Mouse (Mus musculus) embryonic facial prominence, embryonic 10.5 days (tissue): ENCODE measurements at regions not wholly inside any gene's neighbourhood (a gene's known extent, or its start where the extent isn't known, plus 50 kb on each side); places are given as distances from the start of the nearest gene placed in this dataset.

Experiments
- DNase-seq: peaks from one replicate; pipeline ENCODE4 v3.0.0-alpha.2; 2017; ENCODE audit warnings: low spot score
- H3K27ac ChIP-seq: fragments of 300-500 bp; sonication (generic); replicated peaks from 2 replicates; pipeline ENCODE4 v1.5.1; 2016; ENCODE audit warnings: mild to moderate bottlenecking
- H3K27me3 ChIP-seq: fragments of 300-500 bp; sonication (generic); replicated peaks from 2 replicates; pipeline ENCODE4 v1.6.1; 2016; ENCODE audit warnings: low read depth, mild to moderate bottlenecking; ENCODE audit not compliant: poor library complexity, severe bottlenecking
- H3K36me3 ChIP-seq: fragments of 300-500 bp; sonication (generic); replicated peaks from 2 replicates; pipeline ENCODE4 v1.6.1; 2016; ENCODE audit warnings: mild to moderate bottlenecking, moderate library complexity
- H3K4me1 ChIP-seq: fragments of 300-500 bp; sonication (generic); 2 replicates; pipeline ENCODE4 v1.6.1; 2016
- H3K4me3 ChIP-seq: fragments of 300-500 bp; sonication (generic); 2 replicates; pipeline ENCODE4 v1.5.1; 2016; ENCODE audit warnings: mild to moderate bottlenecking, moderate library complexity
- H3K9me3 ChIP-seq: fragments of 300-500 bp; sonication (generic); 2 replicates; pipeline ENCODE4 v1.6.1; 2016; ENCODE audit warnings: mild to moderate bottlenecking
- WGBS: fragments of 180-500 bp; shearing (Covaris S2); methylation state at CpG from one replicate; pipeline ENCODE4 v1.1.7; 2016; 5-methylcytosine and 5-hydroxymethylcytosine counted together

DNA sequence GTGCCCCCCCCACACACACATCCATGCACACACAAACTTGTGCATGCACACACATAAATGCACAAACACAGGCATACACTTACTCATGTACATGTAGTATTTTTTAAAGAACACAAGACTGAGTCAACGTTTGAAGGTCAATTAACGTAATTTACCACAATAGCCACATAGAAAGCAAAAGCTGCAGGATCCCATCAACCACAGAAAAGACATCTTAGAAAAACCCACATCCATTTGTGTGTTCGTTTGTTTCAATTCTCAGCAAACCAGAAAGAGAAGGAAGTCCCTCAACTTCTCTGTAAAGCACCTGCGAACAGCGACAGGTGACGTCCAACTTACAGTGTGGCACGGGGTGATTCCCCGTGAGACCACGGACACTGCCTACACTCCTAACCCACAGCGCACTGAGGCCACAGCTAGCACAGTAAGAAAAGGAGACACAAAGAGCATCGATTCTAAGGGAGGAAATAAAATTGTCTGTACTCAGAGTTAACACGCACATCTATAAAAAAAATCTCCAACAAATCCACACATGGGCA, 53.8 kb downstream of the Dio3 start:
- H3K36me3 ChIP-seq: no peaks in the 10 kb centered on the region
- H3K9me3 ChIP-seq: peaks cover 2% of the 10 kb centered on the region; the same call in 1 of the 2 replicates
- no peaks in the 10 kb centered on the region for H3K4me1 ChIP-seq
- H3K27ac ChIP-seq: no peak overlapping the region
- no peak overlapping the region for H3K4me3 ChIP-seq
- WGBS: 92% methylated on average over 12 of the region's 12 CpGs
- no peaks in the 10 kb centered on the region for H3K27me3 ChIP-seq
- DNase-seq: no peak

DNA sequence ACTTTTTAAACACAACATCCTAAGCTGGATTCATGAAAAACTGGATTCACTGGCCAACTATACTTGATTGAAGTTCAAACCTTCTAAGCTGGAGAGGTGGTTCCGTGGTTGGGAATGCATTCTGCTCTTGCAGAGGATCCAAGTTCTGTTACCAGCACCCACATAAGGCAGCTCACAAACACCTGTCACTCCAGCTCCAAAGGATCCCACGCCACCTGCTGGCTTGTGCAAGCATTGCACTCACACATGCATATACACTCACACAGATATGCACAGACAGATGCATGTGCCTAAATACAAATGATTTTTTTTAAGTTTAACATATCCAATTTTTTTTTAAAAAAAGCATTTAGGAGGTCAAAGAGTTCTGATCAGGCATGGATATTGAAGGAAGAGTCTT, 55.7 kb downstream of the Dio3 start:
- 77% methylated on average over 2 of the region's 2 CpGs for WGBS

DNA sequence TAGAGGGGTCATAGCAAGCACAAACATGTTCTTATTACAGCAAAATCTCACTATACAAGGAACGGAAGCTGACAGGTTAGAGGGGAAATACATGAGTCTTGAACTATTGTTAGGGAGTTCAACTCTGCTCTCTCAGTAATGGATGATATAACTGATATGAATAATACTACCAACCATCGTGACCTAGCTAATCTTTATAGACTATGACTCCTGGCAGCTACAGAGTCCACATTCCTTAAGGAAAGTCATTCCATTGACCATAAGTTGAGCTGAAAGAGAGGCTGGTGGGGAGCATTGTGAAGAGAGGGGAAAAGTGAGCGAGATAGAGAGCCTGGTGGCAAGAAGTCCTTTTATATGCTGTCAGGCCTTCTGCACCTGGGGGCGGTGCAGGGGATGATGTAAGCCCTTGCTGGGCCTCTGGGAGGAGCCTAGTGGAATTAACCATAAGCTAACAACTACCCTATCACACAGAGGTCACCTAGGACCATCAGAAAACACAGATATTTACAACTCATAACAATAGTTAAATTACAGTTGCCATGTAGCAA, 65.5 kb downstream of the Dio3 start:
- no peaks in the 10 kb centered on the region for H3K9me3 ChIP-seq
- H3K27me3 ChIP-seq: no peaks in the 10 kb centered on the region
- no peak overlapping the region for H3K27ac ChIP-seq
- no peak for DNase-seq
- no peaks in the 10 kb centered on the region for H3K4me1 ChIP-seq
- WGBS: 77% methylated on average over 4 of the region's 4 CpGs
- no peaks in the 10 kb centered on the region for H3K36me3 ChIP-seq
- H3K4me3 ChIP-seq: no peak overlapping the region

More for the DNA sequence above, 55.7 kb downstream of the Dio3 start:
- Histone ChIP-seq H3K4me3 (no peak overlapping the region), H3K27me3 (no peaks in the 10 kb centered on the region), H3K9me3 (peaks cover 2% of the 10 kb centered on the region; the same call in 1 of the 2 replicates), H3K36me3 (no peaks in the 10 kb centered on the region), H3K27ac (no peak overlapping the region), H3K4me1 (no peaks in the 10 kb centered on the region)
- DNase-seq: no peak

DNA sequence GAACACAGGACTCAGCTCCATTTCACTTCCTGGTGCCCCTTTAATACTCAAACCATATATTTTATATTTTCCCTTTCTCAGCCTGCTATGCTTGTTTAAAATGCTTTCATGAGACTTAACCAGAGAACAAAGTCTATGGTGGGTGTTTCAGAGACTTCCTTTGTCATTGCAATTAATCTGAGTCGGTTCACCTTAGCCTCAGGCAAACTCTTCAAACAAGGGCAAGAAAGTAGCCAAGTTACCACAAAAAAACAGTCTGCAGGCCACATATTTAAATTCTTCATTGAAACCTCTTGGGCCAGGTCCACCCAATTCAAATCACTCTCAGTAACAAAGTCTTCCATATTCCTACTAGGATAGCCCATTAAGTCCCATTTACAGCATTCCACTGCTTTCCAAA, 70.8 kb downstream of the Dio3 start:
- Histone ChIP-seq H3K27ac (no peak overlapping the region), H3K9me3 (no peaks in the 10 kb centered on the region), H3K4me1 (no peaks in the 10 kb centered on the region), H3K4me3 (no peak overlapping the region), H3K36me3 (no peaks in the 10 kb centered on the region), H3K27me3 (no peaks in the 10 kb centered on the region)
- 49% methylated on average over 1 of the region's 1 CpGs for WGBS
- DNase-seq: no peak

DNA sequence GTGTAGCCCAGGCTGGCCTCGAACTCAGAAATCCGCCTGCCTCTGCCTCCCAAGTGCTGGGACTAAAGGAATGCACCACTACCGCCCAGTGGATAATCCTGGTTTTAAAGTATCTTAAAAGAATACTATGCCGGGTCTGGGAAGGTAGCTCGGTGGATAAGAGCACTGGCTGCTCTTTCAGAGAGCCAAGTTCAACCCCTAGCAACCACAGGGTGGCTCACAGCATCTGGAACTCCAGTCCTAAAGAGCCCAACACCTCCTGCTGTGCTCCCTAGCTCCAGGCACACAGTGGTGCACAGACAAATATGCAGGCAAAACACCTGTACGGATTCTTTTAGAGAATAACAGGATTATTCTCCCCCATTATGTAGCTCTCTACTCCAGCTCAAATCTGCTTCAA, 77.0 kb downstream of the Dio3 start:
- Histone ChIP-seq H3K4me3 (no peak overlapping the region), H3K9me3 (no peaks in the 10 kb centered on the region), H3K27ac (no peak overlapping the region), H3K27me3 (no peaks in the 10 kb centered on the region), H3K4me1 (no peaks in the 10 kb centered on the region), H3K36me3 (no peaks in the 10 kb centered on the region)
- WGBS: 76% methylated on average over 6 of the region's 6 CpGs
- DNase-seq: no peak

DNA sequence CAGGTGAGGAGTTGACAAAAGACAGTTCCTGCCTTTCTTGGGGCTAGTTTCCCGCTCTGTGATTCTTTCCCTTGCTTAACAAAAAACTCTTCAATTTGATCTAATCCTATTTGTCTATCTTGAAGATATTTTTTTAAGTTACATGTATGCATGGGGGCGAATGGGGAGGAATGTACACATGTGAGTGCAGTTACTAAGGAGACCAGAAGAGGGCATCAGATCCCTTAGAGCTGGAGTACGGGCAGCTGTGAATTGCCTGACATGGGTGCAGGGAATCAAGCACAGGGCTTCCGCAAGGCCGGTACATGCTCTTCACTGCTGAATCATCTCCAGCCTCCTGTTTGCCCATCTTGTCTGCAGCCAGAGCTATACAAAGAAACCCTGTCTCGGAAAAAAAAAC, 79.8 kb upstream of the Ppp2r5c start:
- Histone ChIP-seq H3K27ac (no peak overlapping the region), H3K27me3 (peaks cover 4% of the 10 kb centered on the region), H3K4me1 (no peaks in the 10 kb centered on the region), H3K9me3 (no peaks in the 10 kb centered on the region), H3K4me3 (no peak overlapping the region), H3K36me3 (no peaks in the 10 kb centered on the region)
- no peak for DNase-seq
- WGBS: 90% methylated on average over 6 of the region's 6 CpGs

DNA sequence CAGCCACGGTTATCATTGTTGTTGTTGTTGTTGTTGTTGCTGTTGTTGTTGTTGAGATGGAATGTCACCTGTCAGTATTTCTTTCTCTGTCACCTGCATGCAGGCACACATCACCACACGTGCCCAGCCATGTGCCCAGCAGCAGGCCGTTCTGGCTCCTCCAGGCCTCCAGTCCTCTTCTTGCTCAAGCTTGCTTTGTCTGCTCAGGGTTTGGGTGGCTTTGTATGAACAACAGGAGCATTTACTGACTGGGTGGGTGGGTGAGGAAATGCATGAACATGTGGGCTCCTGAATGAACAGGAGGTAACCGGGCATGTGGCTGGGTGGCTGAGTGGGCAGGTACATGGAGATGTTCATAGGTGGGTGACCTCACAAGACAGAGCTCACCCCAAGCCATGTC, 79.1 kb upstream of the Ppp2r5c start:
- Histone ChIP-seq H3K27ac (no peak overlapping the region), H3K36me3 (no peaks in the 10 kb centered on the region), H3K4me1 (peaks cover under 1% of the 10 kb centered on the region), H3K9me3 (no peaks in the 10 kb centered on the region), H3K4me3 (no peak overlapping the region), H3K27me3 (peaks cover 11% of the 10 kb centered on the region)
- WGBS: 88% methylated on average over 4 of the region's 4 CpGs
- DNase-seq: no peak

DNA sequence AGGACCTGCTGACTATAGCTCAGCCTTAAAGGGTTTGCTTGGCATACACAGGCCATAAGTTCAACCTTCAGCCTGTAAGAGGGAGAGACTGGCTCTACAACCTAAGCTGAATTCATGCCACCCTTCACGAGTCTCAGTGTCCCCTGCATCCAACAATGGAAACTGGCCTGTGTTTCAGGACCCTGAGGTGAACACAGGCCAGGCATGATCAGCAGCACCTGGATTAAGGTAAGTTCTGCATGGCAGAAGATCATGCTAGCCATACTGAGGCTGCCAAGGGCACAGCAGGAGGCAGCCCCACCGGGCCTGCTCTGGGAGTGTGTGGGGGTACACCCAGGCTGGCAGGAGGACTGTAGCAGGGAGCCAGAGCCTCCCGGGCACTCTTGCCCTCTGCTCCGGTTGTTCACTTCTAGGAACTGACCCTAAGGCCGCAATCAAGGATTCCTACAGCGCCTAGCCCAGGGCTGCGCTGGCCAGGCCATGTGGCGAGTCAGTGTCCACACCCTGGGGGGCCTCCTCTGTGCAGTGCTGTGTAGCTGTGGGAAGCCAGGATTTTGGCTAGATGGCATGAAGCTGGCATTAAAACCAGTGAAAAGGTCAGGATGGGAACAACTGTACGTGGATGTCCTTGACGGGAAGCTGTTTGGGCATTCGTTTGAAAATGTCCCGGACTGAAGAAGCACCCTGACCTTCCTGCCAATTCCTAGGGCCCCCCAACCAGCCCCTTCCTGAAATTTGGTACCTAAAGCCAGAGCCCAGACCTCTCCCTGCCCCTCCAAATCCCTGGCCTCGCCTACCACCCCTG, 74.8 kb upstream of the Ppp2r5c start:
- Histone ChIP-seq H3K4me3 (no peak overlapping the region), H3K9me3 (no peaks in the 10 kb centered on the region), H3K4me1 (peaks cover 41% of the 10 kb centered on the region), H3K27ac (no peak overlapping the region), H3K27me3 (peaks cover 50% of the 10 kb centered on the region), H3K36me3 (no peaks in the 10 kb centered on the region)
- 68% methylated on average over 13 of the region's 13 CpGs for WGBS
- DNase-seq: no peak

DNA sequence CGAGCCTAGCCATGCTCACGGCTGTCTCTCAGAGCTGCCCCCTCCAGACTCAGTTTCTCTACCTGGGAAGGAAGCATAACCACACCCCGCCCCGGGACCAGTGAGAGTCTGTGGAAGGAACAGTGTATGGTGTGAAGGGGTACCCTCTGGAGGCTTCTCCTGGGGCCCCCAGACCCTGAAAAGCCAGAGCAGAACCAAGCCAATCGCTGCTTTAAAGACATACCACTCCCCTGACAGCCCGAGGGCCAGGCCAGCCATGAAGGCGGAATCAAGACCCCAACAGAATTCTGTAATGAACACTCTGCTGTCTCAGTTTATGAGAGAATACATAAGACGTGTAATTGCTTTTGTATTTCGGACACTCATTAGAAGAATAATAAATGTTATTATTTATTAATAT, 73.9 kb upstream of the Ppp2r5c start:
- WGBS: 56% methylated on average over 9 of the region's 9 CpGs
- DNase-seq: no peak
- Histone ChIP-seq H3K27me3 (peaks cover 58% of the 10 kb centered on the region), H3K4me1 (peaks cover 45% of the 10 kb centered on the region), H3K27ac (no peak overlapping the region), H3K36me3 (no peaks in the 10 kb centered on the region), H3K4me3 (peak overlapping the region; percentile 14; the same call in 1 of the 2 replicates), H3K9me3 (no peaks in the 10 kb centered on the region)

DNA sequence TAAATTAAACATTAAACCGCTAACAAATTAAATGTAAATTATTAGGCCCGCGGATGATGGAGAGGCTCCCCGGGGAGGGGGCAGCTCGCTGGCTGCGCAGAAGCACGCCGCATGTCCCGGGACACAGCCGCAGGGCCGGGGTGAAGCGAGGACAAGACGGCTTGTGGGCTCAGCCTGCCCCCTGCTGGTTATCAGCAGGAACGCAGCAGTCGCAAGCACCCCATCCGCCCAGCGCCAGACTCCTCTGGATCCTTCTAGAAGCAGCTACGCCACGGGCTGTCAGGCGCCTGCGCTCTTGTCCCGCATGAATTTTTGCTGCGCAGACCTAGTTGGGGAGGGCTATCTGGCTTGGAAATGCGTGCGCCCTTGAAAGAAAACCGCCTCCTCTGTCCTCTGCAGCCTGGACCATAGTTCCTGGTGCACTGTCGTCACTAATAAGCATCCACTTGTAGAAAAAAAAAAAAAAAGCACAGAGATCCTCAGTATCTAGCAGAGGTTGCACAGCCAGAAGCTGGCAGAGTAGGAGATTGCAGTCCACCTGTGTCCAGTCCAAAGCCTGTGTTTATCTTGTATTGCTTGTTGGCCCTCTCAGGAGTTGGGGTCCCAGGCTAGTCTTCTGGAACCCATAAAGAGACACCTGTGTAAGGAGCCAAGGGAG, 73.4 kb upstream of the Ppp2r5c start:
- peak; percentile 89 for DNase-seq
- Histone ChIP-seq H3K36me3 (no peaks in the 10 kb centered on the region), H3K4me3 (peak overlapping the region; percentile 14; the same call in 1 of the 2 replicates), H3K4me1 (peaks cover 45% of the 10 kb centered on the region), H3K27me3 (peaks cover 58% of the 10 kb centered on the region), H3K27ac (no peak overlapping the region), H3K9me3 (no peaks in the 10 kb centered on the region)
- 4% methylated on average over 27 of the region's 27 CpGs for WGBS

DNA sequence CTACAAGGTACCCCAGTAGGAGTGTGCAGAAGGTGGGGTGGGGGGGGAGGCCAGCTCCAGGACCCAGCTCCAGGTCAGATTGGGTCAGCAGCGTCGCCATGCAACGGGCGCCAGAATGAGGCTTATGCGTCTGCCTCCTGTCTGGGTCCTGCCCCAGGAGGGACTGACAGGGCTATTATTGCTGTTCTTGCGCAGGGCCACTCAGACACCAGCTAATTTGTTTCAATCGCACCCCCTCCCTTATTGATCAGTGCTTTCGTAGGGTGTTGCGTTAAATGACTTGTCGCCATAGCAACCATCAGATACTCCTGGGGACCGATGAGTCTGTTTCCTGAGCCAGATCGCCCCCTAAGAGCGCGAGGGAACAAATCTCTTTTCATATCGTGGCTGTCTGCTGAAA, 71.8 kb upstream of the Ppp2r5c start:
- Histone ChIP-seq H3K27ac (no peak overlapping the region; the same call in 1 of the 2 replicates), H3K4me1 (peaks cover 45% of the 10 kb centered on the region), H3K36me3 (no peaks in the 10 kb centered on the region), H3K27me3 (peaks cover 58% of the 10 kb centered on the region), H3K9me3 (no peaks in the 10 kb centered on the region), H3K4me3 (0 out of 2 replicates have a peak overlapping the region, but pooled peaks have one; percentile 17)
- 14% methylated on average over 15 of the region's 15 CpGs for WGBS
- no peak for DNase-seq

DNA sequence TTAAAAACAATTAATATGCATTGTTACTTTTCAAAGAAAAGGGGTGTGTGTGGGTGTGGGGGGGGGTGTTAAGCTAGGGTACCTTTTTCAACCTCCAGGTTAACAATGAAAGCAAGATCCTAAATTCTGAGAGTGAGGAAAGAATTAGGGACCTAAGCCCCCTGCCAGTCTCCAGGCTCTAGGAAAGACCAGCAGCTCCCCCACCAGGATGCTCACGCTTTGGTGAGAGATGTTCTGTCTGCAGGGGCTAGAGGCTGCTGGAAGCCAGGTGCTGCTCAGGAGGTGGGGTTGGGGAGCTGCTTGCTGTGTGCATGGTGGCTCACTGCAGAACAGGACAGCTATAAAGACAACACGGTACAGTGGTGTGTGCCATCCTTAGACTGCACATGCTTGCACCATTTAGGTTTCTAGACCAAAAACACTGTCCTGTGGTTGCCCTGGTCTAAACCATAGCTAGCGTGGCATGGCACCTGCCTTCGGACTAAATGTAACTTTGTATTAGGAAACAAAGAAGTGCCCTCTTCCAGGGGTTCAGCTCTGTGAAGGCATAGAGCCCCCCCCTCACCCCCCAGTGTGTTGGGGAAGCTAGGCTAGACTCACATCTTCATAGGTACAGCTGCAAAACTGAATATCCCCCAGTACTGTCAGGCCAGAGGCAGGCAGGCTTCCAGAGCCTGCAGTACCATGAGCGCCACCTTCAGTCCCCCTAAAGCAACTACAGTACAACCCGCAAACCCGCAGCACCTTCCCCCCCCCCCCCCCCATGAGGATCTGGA, 70.7 kb upstream of the Ppp2r5c start:
- peak; percentile 55 for DNase-seq
- Histone ChIP-seq H3K27ac (no peak overlapping the region), H3K27me3 (peaks cover 58% of the 10 kb centered on the region), H3K9me3 (no peaks in the 10 kb centered on the region), H3K36me3 (no peaks in the 10 kb centered on the region), H3K4me1 (peaks cover 49% of the 10 kb centered on the region), H3K4me3 (no peak overlapping the region)
- WGBS: 30% methylated on average over 7 of the region's 7 CpGs
